Mouse (Mus musculus) G1E (cell line): ENCODE data around the gene Srsf5.

Source experiments
- CTCF ChIP-seq: IDR thresholded peaks from 2 replicates; pipeline ENCODE4 v1.5.1; 2012; ENCODE audit warnings: low read depth, low read length, inconsistent platforms, mixed read lengths
- GATA1 ChIP-seq: IDR thresholded peaks from 2 replicates; pipeline ENCODE4 v1.6.1; 2012; ENCODE audit warnings: borderline replicate concordance, low read length, inconsistent platforms, mixed read lengths

- TF ChIP-seq CTCF: no peak
- no peak for TF ChIP-seq GATA1
These were observed 6.4 kb downstream of the Srsf5 start for GRCm38 (mm10) chr12:80951640-80952219.
